Mouse (Mus musculus) MEL (cell line): ENCODE measurements at regions not wholly inside any gene's neighbourhood (a gene's known extent, or its start where the extent isn't known, plus 50 kb on each side); places are given as distances from the start of the nearest gene placed in this dataset.

Source experiments
- DNase-seq: peaks from one replicate; pipeline ENCODE4 v3.0.0; 2011; ENCODE audit warnings: low read depth, low spot score
- H3K27ac ChIP-seq: 2 replicates; pipeline ENCODE4 v1.5.1; 2012; ENCODE audit warnings: low read depth, mild to moderate bottlenecking, control low read depth, low read length, moderate library complexity; ENCODE audit not compliant: control insufficient read depth
- H3K27me3 ChIP-seq, 2 experiments: fragments of 150-350 bp in 1 of 2; sonication (generic) in 1 of 2; 2 replicates each; pipeline ENCODE4 v1.6.1; 2012; ENCODE audit warnings: low read length in 2 of 2, mild to moderate bottlenecking in 2 of 2, improper control_type of control experiment in 1 of 2, moderate library complexity in 1 of 2; ENCODE audit not compliant: insufficient read depth in 2 of 2, control insufficient read depth in 1 of 2
- H3K36me3 ChIP-seq, 2 experiments: 2 replicates each; pipeline ENCODE4 v1.6.1; 2012 to 2014; ENCODE audit warnings: low read length in 2 of 2, improper control_type of control experiment in 1 of 2, inconsistent platforms in 1 of 2, mild to moderate bottlenecking in 1 of 2; ENCODE audit not compliant: insufficient read depth in 2 of 2, control insufficient read depth in 1 of 2
- H3K4me1 ChIP-seq, 2 experiments: fragments of 150-350 bp in 1 of 2; sonication (generic) in 1 of 2; 2 replicates each; pipeline ENCODE4 v1.6.1; 2012; ENCODE audit warnings: low read length in 2 of 2, improper control_type of control experiment in 1 of 2, mild to moderate bottlenecking in 1 of 2; ENCODE audit not compliant: insufficient read depth in 2 of 2, control insufficient read depth in 1 of 2
- H3K4me3 ChIP-seq, 2 experiments: fragments of 150-350 bp in 1 of 2; sonication (generic) in 1 of 2; 2 replicates each; pipeline ENCODE4 v1.5.1; 2012; ENCODE audit warnings: low read depth in 2 of 2, low read length in 2 of 2, mild to moderate bottlenecking in 2 of 2, moderate library complexity in 2 of 2, control low read depth in 1 of 2, improper control_type of control experiment in 1 of 2; ENCODE audit not compliant: control insufficient read depth in 1 of 2, insufficient read depth in 1 of 2
- H3K79me2 ChIP-seq: 2 replicates; pipeline ENCODE4 v1.6.1; 2012; ENCODE audit warnings: mild to moderate bottlenecking, low read length, moderate library complexity; ENCODE audit not compliant: control insufficient read depth, poor library complexity, insufficient read depth
- H3K9ac ChIP-seq: 2 replicates; pipeline ENCODE4 v1.6.1; 2012; ENCODE audit warnings: low read depth, mild to moderate bottlenecking, control low read depth, low read length, moderate library complexity; ENCODE audit not compliant: control insufficient read depth, poor library complexity, severe bottlenecking
- H3K9me3 ChIP-seq: fragments of 150-350 bp; sonication (generic); replicated peaks from 2 replicates; pipeline ENCODE4 v1.6.1; 2012; ENCODE audit warnings: mild to moderate bottlenecking, low read length, improper control_type of control experiment, moderate library complexity; ENCODE audit not compliant: insufficient read depth
- BHLHE40 ChIP-seq: IDR thresholded peaks from 2 replicates; pipeline ENCODE4 v1.6.1; 2012; ENCODE audit warnings: low read depth, mild to moderate bottlenecking, inconsistent platforms, low read length, improper control_type of control experiment, borderline replicate concordance
- CTCF ChIP-seq, 3 experiments: IDR thresholded peaks in 2 of 3; conservative IDR thresholded peaks in 1 of 3; 2 replicates each; pipeline ENCODE4 v1.5.1; 2011 to 2012; ENCODE audit warnings: low read length in 3 of 3, low read depth in 2 of 3, mild to moderate bottlenecking in 2 of 3, improper control_type of control experiment in 1 of 3, inconsistent platforms in 1 of 3, mixed read lengths in 1 of 3, moderate library complexity in 1 of 3; ENCODE audit not compliant: control insufficient read depth in 1 of 3, insufficient read depth in 1 of 3, poor library complexity in 1 of 3, severe bottlenecking in 1 of 3
- E2F4 ChIP-seq: IDR thresholded peaks from 2 replicates; pipeline ENCODE4 v1.6.1; 2011; ENCODE audit warnings: low read depth, low read length, improper control_type of control experiment, borderline replicate concordance
- ELF1 ChIP-seq: IDR thresholded peaks from 2 replicates; pipeline ENCODE4 v1.6.1; 2014; ENCODE audit warnings: low read depth, mild to moderate bottlenecking, inconsistent platforms, low read length, improper control_type of control experiment, moderate library complexity
- EP300 ChIP-seq, 2 experiments: IDR thresholded peaks; 2 replicates each; pipeline ENCODE4 v1.6.1; 2011; ENCODE audit warnings: improper control_type of control experiment in 2 of 2, low read length in 2 of 2, low read depth in 1 of 2, mild to moderate bottlenecking in 1 of 2
- ETS1 ChIP-seq: IDR thresholded peaks from 2 replicates; pipeline ENCODE4 v1.6.1; 2012; ENCODE audit warnings: low read depth, mild to moderate bottlenecking, inconsistent platforms, low read length, improper control_type of control experiment, moderate library complexity
- GATA1 ChIP-seq: IDR thresholded peaks from 2 replicates; pipeline ENCODE4 v1.6.1; 2011; ENCODE audit warnings: low read depth, low read length, improper control_type of control experiment
- KAT2A ChIP-seq: conservative IDR thresholded peaks from 2 replicates; pipeline ENCODE4 v1.6.1; 2012; ENCODE audit warnings: low read depth, low read length, improper control_type of control experiment, inconsistent platforms
- MAX ChIP-seq: IDR thresholded peaks from 2 replicates; pipeline ENCODE4 v1.6.1; 2011; ENCODE audit warnings: low read length, improper control_type of control experiment
- MAZ ChIP-seq: IDR thresholded peaks from 2 replicates; pipeline ENCODE4 v1.6.1; 2012; ENCODE audit warnings: low read depth, mild to moderate bottlenecking, inconsistent platforms, low read length, improper control_type of control experiment
- MYB ChIP-seq: IDR thresholded peaks from 2 replicates; pipeline ENCODE4 v1.6.1; 2011; ENCODE audit warnings: mild to moderate bottlenecking, low read depth, low read length, improper control_type of control experiment
- NELFE ChIP-seq: IDR thresholded peaks from 2 replicates; pipeline ENCODE4 v1.6.1; 2011; ENCODE audit warnings: low read depth, low read length, improper control_type of control experiment
- NRF1 ChIP-seq: IDR thresholded peaks from 2 replicates; pipeline ENCODE4 v1.6.1; 2014; ENCODE audit warnings: low read depth, mild to moderate bottlenecking, inconsistent platforms, low read length, improper control_type of control experiment, moderate library complexity; ENCODE audit not compliant: poor library complexity, insufficient read depth, severe bottlenecking
- POLR2A ChIP-seq, 2 experiments: IDR thresholded peaks; 2 replicates each; pipeline ENCODE4 v1.6.1; 2011 to 2012; ENCODE audit warnings: low read length in 2 of 2, mild to moderate bottlenecking in 2 of 2, control low read depth in 1 of 2, improper control_type of control experiment in 1 of 2, low read depth in 1 of 2, moderate library complexity in 1 of 2; ENCODE audit not compliant: control insufficient read depth in 1 of 2, insufficient read depth in 1 of 2, poor library complexity in 1 of 2
- POLR2AphosphoS5 ChIP-seq: IDR thresholded peaks from 2 replicates; pipeline ENCODE4 v1.6.1; 2012; ENCODE audit warnings: low read depth, borderline replicate concordance, mild to moderate bottlenecking, inconsistent platforms, low read length, moderate library complexity, mixed read lengths
- RAD21 ChIP-seq: IDR thresholded peaks from 2 replicates; pipeline ENCODE4 v1.6.1; 2011; ENCODE audit warnings: mild to moderate bottlenecking, low read depth, low read length, improper control_type of control experiment
- RCOR1 ChIP-seq: IDR thresholded peaks from 2 replicates; pipeline ENCODE4 v1.6.1; 2012; ENCODE audit warnings: low read depth, mild to moderate bottlenecking, inconsistent platforms, low read length, improper control_type of control experiment
- SMC3 ChIP-seq: IDR thresholded peaks from 2 replicates; pipeline ENCODE4 v1.6.1; 2011; ENCODE audit warnings: low read depth, low read length, improper control_type of control experiment
- UBTF ChIP-seq: IDR thresholded peaks from 2 replicates; pipeline ENCODE4 v1.6.1; 2012; ENCODE audit warnings: low read depth, mild to moderate bottlenecking, inconsistent platforms, low read length, improper control_type of control experiment, moderate library complexity, borderline replicate concordance; ENCODE audit not compliant: insufficient read depth
- USF1 ChIP-seq: IDR thresholded peaks from 2 replicates; pipeline ENCODE4 v1.6.1; 2014; ENCODE audit warnings: low read depth, mild to moderate bottlenecking, inconsistent platforms, low read length, improper control_type of control experiment, moderate library complexity
- ZC3H11A ChIP-seq: IDR thresholded peaks from 2 replicates; pipeline ENCODE4 v1.6.1; 2012; ENCODE audit warnings: low read depth, mild to moderate bottlenecking, inconsistent platforms, low read length, improper control_type of control experiment
- ZMIZ1 ChIP-seq: IDR thresholded peaks from 2 replicates; pipeline ENCODE4 v1.6.1; 2012; ENCODE audit warnings: low read depth, mild to moderate bottlenecking, inconsistent platforms, low read length, improper control_type of control experiment, moderate library complexity
- ZNF384 ChIP-seq: IDR thresholded peaks from 2 replicates; pipeline ENCODE4 v1.6.1; 2012; ENCODE audit warnings: low read depth, mild to moderate bottlenecking, inconsistent platforms, low read length, improper control_type of control experiment

DNA sequence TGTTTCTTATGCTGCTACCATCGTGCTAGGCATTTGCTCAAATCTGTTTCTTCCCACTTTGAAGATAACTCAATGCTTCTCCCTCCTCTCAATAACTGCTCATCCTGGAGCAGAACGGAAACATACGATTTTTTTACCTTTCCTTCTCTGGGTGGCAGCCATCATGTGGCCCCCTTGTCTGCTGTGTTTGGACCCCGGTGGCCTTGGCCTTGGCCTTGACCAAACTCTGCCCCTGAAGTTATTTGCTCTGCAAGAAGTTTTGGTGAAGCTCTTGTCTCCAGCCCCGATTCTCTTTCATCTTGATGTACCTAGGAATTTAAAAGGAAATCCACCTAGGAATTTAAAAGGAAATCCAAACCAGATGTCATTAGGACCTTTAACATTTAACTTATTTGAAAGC, 261.2 kb upstream of the Castor2 start:
- Histone ChIP-seq H3K9ac (no peak overlapping the region), H3K27me3 (no peaks in the 10 kb centered on the region), H3K4me1 (no peaks in the 10 kb centered on the region), H3K4me3 (no peak overlapping the region), H3K27ac (no peak overlapping the region), H3K9me3 (no peaks in the 10 kb centered on the region), H3K36me3 (no peaks in the 10 kb centered on the region), H3K79me2 (no peaks in the 10 kb centered on the region)
- TF ChIP-seq MYB, result no peak
- no peak for TF ChIP-seq POLR2AphosphoS5
- TF ChIP-seq NELFE, result no peak
- TF ChIP-seq EP300 (IDR thresholded peaks at IDR 0.05; ENCODE audit: low read depth in 1 of 2, low read length in 2 of 2), result no peak
- no peak for TF ChIP-seq ELF1
- no peak for TF ChIP-seq BHLHE40
- no peak for TF ChIP-seq SMC3
- no peak for TF ChIP-seq RCOR1
- no peak for TF ChIP-seq GATA1
- no peak for TF ChIP-seq USF1
- TF ChIP-seq ZMIZ1, result no peak
- TF ChIP-seq UBTF, result no peak
- no peak for TF ChIP-seq ZC3H11A
- no peak for TF ChIP-seq ZNF384
- TF ChIP-seq ETS1, result no peak
- TF ChIP-seq E2F4, result no peak
- no peak for TF ChIP-seq NRF1
- no peak for TF ChIP-seq CTCF (IDR thresholded peaks at IDR 0.05 in 2 of 3, conservative IDR thresholded peaks at IDR 0.05 in 1 of 3; ENCODE audit: control insufficient read depth in 1 of 3, insufficient read depth in 1 of 3, low read depth in 2 of 3, low read length in 3 of 3, poor library complexity in 1 of 3, severe bottlenecking in 1 of 3)
- TF ChIP-seq POLR2A (IDR thresholded peaks at IDR 0.05; ENCODE audit: control insufficient read depth in 1 of 2, insufficient read depth in 1 of 2, low read depth in 1 of 2, low read length in 2 of 2, poor library complexity in 1 of 2), result no peak
- DNase-seq, result no peak

DNA sequence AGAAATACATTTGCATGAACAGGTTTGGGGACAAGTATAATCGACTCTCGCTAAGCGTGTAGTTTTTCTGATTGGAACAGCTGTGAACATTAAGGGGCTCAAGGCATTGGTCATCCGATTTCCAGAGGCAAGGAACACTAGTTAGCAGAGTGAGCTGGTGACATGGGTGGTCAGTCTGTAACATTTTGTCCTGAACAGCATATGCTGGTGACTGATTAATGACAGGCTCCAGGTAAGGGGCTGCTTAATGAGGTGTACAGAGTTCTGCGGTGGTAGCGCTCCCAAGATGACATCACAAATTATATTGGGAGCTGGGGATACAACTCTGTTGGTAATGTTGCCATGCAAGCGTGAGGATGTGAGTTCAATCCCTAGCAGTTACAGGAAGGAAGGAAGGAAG, 266.3 kb upstream of the Castor2 start:
- no peak for DNase-seq

More for the DNA sequence above, 266.3 kb upstream of the Castor2 start:
- no peaks in the 10 kb centered on the region for H3K27me3 ChIP-seq
- no peaks in the 10 kb centered on the region for H3K36me3 ChIP-seq
- no peak overlapping the region for H3K27ac ChIP-seq
- H3K9ac ChIP-seq, result no peak overlapping the region
- H3K4me1 ChIP-seq, result no peaks in the 10 kb centered on the region
- no peak overlapping the region for H3K4me3 ChIP-seq
- no peaks in the 10 kb centered on the region for H3K9me3 ChIP-seq
- H3K79me2 ChIP-seq, result no peaks in the 10 kb centered on the region
- TF ChIP-seq ZNF384 (no peak), KAT2A (no peak), RAD21 (no peak), MAX (no peak), POLR2AphosphoS5 (no peak), POLR2A (IDR thresholded peaks at IDR 0.05; ENCODE audit: control insufficient read depth in 1 of 2, insufficient read depth in 1 of 2, low read depth in 1 of 2, low read length in 2 of 2, poor library complexity in 1 of 2) (no peak), ELF1 (no peak), RCOR1 (no peak), MAZ (no peak)
